Mouse (Mus musculus) neural tube, embryonic 15.5 days (tissue): ENCODE results near the gene Mfap5. TPM values are rescaled to one million over a fixed set of nuclear protein-coding genes. Genes with fewer than 3 reads are reported as not detected.
A peak's percentile ranks its signal among the peaks of the same experiment; 100 is the strongest.
"Not testable (repeated sequence)": the region's sequence is repeated elsewhere in the genome, so short reads cannot be mapped to it uniquely, and the experiment has no call there.

ENCODE experiments used
- ATAC-seq: fragments of 200-750 bp; cut with Nextera tagmentation; 2 replicates; pipeline ENCODE4 v1.8.0; 2017; ENCODE audit warnings: mild to moderate bottlenecking, moderate TSS enrichment, moderate library complexity; ENCODE audit not compliant: low FRiP score
- H3K27ac ChIP-seq: fragments of 300-500 bp; sonication (generic); replicated peaks from 2 replicates; pipeline ENCODE4 v1.5.1; 2015; ENCODE audit warnings: mild to moderate bottlenecking, inconsistent platforms
- H3K27me3 ChIP-seq: fragments of 300-500 bp; sonication (generic); replicated peaks from 2 replicates; pipeline ENCODE4 v1.6.1; 2015; ENCODE audit warnings: inconsistent platforms
- H3K36me3 ChIP-seq: fragments of 300-500 bp; sonication (generic); 2 replicates; pipeline ENCODE4 v1.6.1; 2015; ENCODE audit warnings: inconsistent platforms
- H3K4me1 ChIP-seq: fragments of 300-500 bp; sonication (generic); 2 replicates; pipeline ENCODE4 v1.6.1; 2015; ENCODE audit warnings: inconsistent platforms
- H3K4me2 ChIP-seq: fragments of 300-500 bp; sonication (generic); 2 replicates; pipeline ENCODE4 v1.6.1; 2015; ENCODE audit warnings: inconsistent platforms, mild to moderate bottlenecking, moderate library complexity
- H3K4me3 ChIP-seq: fragments of 300-500 bp; sonication (generic); replicated peaks from 2 replicates; pipeline ENCODE4 v1.5.1; 2015; ENCODE audit warnings: mild to moderate bottlenecking, inconsistent platforms
- H3K9ac ChIP-seq: fragments of 300-500 bp; sonication (generic); replicated peaks from 2 replicates; pipeline ENCODE4 v1.6.1; 2015; ENCODE audit warnings: mild to moderate bottlenecking, inconsistent platforms
- H3K9me3 ChIP-seq: fragments of 300-500 bp; sonication (generic); replicated peaks from 2 replicates; pipeline ENCODE4 v1.6.1; 2016; ENCODE audit warnings: inconsistent platforms
- WGBS: fragments of 180-500 bp; shearing (Covaris S2); methylation state at CpG from one replicate; pipeline ENCODE4 v1.1.7; 2015; ENCODE audit warnings: mixed read lengths; 5-methylcytosine and 5-hydroxymethylcytosine counted together
- polyA plus RNA-seq: library from polyadenylated mRNA; unstranded; fragments of >200 nt; fragmentation: Nextera tagmentation; extraction: Ambion mirVana; gene quantifications from 2 replicates; pipeline ENCODE4 v1.2.1, GENCODE M21; 2015

Gene Mfap5
- polyA plus RNA-seq, 1 experiment from 2014 or later = 11.3 TPM

GRCm38 (mm10) chr6:122569113-122569512, 63.5 kb downstream of the Mfap5 start:
- no peak overlapping the region for H3K4me2 ChIP-seq
- 0 out of 2 replicates have a peak, but pooled peaks have one; percentile 45 for ATAC-seq
- 42% methylated on average over 5 of the region's 5 CpGs for WGBS

DNA sequence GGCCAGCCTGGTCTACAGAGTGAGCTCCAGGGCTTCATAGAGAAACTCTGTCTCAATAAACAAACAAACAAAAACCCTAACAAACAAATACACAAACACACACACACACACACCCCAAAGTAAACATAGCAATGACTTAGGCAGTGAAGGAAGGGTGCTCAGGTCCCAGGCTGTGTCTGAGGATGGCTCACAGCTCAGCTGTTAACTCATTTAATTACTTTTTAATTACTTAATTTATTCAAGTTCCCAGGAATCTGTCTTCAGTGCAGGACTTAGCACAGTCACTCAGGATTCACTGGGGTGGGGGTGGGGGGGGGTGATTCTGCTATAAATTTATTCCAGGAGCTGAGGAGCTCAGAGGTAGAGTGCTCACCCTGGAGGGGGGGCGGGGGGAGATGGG, 64.1 kb downstream of the Mfap5 start:
- H3K27ac ChIP-seq = peak overlapping the region; percentile 65
- ATAC-seq = peak; percentile 42
- WGBS = 91% methylated on average over 1 of the region's 1 CpGs
- no peak overlapping the region for H3K4me3 ChIP-seq
- no peak overlapping the region for H3K4me2 ChIP-seq
- H3K9me3 ChIP-seq = no peaks in the 10 kb centered on the region
- H3K9ac ChIP-seq = no peak overlapping the region
- no peaks in the 10 kb centered on the region for H3K4me1 ChIP-seq
- no peaks in the 10 kb centered on the region for H3K36me3 ChIP-seq
- H3K27me3 ChIP-seq = no peaks in the 10 kb centered on the region

More at GRCm38 (mm10) chr6:122569113-122569512, 63.5 kb downstream of the Mfap5 start:
- no peaks in the 10 kb centered on the region for H3K27me3 ChIP-seq
- H3K27ac ChIP-seq = 0 out of 2 replicates have a peak overlapping the region, but pooled peaks have one; percentile 65
- no peaks in the 10 kb centered on the region for H3K36me3 ChIP-seq
- no peak overlapping the region for H3K9ac ChIP-seq
- no peaks in the 10 kb centered on the region for H3K4me1 ChIP-seq
- H3K9me3 ChIP-seq = no peaks in the 10 kb centered on the region
- H3K4me3 ChIP-seq = no peak overlapping the region

DNA sequence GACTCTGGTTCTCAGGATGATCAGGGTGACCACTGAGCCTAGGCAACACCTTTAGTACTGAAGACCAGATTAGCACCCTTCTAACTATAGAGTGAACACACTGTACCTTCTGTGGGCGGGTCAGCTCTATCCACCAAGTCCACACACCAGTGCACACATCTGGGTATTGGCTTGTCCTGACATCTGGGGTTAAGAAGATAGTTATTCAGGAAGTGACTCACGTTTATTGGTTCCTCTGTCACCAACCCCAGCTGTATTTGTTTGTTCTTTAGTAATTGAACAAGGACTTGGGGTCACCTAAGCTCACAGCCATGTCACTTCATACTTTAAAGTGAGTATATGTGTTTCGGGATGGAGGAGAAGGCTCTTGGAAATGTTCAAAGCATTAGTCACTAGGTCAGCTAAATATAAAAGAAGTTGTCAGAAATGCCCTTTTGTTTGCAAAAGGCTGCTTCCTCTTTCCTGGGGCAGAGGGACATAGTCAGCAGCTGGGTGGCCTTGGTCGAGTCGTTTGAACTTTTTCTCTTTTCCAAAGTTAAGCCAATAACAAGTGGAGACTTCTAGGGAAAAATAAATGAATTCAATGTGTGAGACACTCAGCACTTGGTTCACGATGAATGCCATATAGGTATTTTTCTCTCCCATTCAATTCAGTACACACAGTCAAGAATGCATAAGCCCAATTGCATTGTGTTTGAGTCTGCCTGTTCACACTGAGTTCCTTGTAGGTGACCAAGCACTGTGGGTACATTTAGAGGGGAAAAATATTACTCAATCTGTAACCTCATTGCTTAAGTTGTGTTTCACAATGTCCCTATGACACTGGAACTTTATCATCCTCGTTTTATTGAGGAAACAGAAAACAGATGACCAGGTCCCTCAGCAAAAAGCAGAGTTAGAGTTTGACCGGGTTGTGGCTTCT, 65.3 kb downstream of the Mfap5 start:
- H3K27ac ChIP-seq = no peak overlapping the region

GRCm38 (mm10) chr6:122571617-122571959, 65.9 kb downstream of the Mfap5 start:
- Histone ChIP-seq H3K4me2 (no peak overlapping the region), H3K9me3 (no peaks in the 10 kb centered on the region), H3K36me3 (no peaks in the 10 kb centered on the region), H3K27ac (no peak overlapping the region), H3K9ac (no peak overlapping the region), H3K4me1 (no peaks in the 10 kb centered on the region), H3K4me3 (no peak overlapping the region), H3K27me3 (no peaks in the 10 kb centered on the region)
- WGBS = 91% methylated on average over 3 of the region's 3 CpGs
- ATAC-seq = no peak

More for the DNA sequence above, 65.3 kb downstream of the Mfap5 start:
- Histone ChIP-seq H3K4me1 (no peaks in the 10 kb centered on the region), H3K36me3 (no peaks in the 10 kb centered on the region), H3K9ac (no peak overlapping the region), H3K4me2 (no peak overlapping the region), H3K9me3 (no peaks in the 10 kb centered on the region), H3K4me3 (no peak overlapping the region), H3K27me3 (no peaks in the 10 kb centered on the region)
- no peak for ATAC-seq
- 80% methylated on average over 8 of the region's 8 CpGs for WGBS

DNA sequence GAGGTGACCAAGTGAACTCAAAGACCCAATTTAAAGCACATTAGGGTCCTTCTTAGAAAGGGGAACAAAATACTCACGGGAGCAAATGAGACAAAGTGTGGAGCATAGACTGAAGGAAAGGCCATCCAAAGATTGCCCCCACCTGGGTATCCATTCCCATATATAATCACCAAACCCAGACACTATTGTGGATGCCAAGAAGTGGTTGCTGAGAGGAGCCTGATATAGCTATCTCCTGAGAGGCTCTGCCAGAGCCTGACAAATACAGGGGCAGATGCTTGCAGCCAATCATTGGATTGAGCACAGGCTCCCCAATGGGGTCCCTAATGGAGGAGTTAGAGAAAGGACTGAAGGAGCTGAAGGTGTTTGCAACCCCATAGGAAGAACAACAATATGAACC, 69.4 kb downstream of the Mfap5 start:
- H3K9ac ChIP-seq, H3K4me3 ChIP-seq, H3K9me3 ChIP-seq, H3K4me2 ChIP-seq, H3K27ac ChIP-seq, H3K4me1 ChIP-seq, H3K36me3 ChIP-seq, ATAC-seq, H3K27me3 ChIP-seq: not testable (repeated sequence)
- 93% methylated on average over 1 of the region's 1 CpGs for WGBS

DNA sequence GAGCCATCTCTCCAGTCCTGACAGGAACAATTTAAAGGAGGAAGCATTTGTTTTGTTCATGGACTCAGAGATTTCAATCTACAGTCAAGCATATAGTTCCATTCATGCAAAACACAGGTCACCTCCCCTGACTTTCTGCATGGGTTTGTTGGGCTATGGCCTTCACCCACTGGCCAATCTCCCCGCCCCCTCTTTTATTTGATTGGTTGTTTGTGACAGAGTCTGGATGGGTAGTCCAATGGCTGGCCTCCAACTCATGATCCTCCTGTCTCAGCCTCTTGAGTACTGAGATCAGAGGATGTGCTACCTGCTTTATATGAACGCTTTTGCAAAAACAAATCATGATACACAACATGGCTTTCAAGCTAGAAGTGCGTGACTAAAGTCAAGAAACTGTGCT, 71.4 kb downstream of the Mfap5 start:
- H3K4me3 ChIP-seq = no peak overlapping the region
- no peak overlapping the region for H3K4me2 ChIP-seq
- no peak overlapping the region for H3K27ac ChIP-seq
- no peaks in the 10 kb centered on the region for H3K27me3 ChIP-seq
- 93% methylated on average over 3 of the region's 3 CpGs for WGBS
- no peaks in the 10 kb centered on the region for H3K36me3 ChIP-seq
- ATAC-seq = no peak
- no peak overlapping the region for H3K9ac ChIP-seq
- no peaks in the 10 kb centered on the region for H3K4me1 ChIP-seq
- no peaks in the 10 kb centered on the region for H3K9me3 ChIP-seq

Other genes with a start within 250 kb of the Mfap5 start
- 0.56 and 0.92 TPM in 2 replicates for gene Klrg1, start 223.0 kb upstream of the Mfap5 start, polyA plus RNA-seq
- gene M6pr, start 197.1 kb upstream of the Mfap5 start, polyA plus RNA-seq = 52.0 and 68.6 TPM in 2 replicates
- 23.4 and 25.3 TPM in 2 replicates for gene Phc1, start 165.3 kb upstream of the Mfap5 start, polyA plus RNA-seq
- gene Rimklb, start 7.1 kb upstream of the Mfap5 start, polyA plus RNA-seq = 84.9 and 103 TPM in 2 replicates
- gene Aicda, start 48.0 kb downstream of the Mfap5 start, polyA plus RNA-seq = 0.51 and 0.54 TPM in 2 replicates
- gene Apobec1, start 96.6 kb downstream of the Mfap5 start, polyA plus RNA-seq = 1.7 and 2.7 TPM in 2 replicates
- gene Gdf3, start 104.2 kb downstream of the Mfap5 start, polyA plus RNA-seq = 0.09 TPM in 1 of 2 replicates, not detected in the other
- gene Dppa3, start 120.6 kb downstream of the Mfap5 start, polyA plus RNA-seq = not detected in 2 replicates
- 0.11 TPM in 1 of 2 replicates, not detected in the other for gene Nanog, start 201.6 kb downstream of the Mfap5 start, polyA plus RNA-seq